Mouse (Mus musculus) hindbrain, embryonic 10.5 days (tissue): ENCODE measurements around the gene Dscam. TPM values are rescaled to one million over a fixed set of nuclear protein-coding genes. Genes with fewer than 3 reads are reported as not detected.
A peak's percentile ranks its signal among the peaks of the same experiment; 100 is the strongest.

ENCODE experiments used
- DNase-seq: peaks from one replicate; pipeline ENCODE4 v3.0.0-alpha.2; 2017; ENCODE audit warnings: low spot score
- H3K27ac ChIP-seq: fragments of 300-500 bp; sonication (generic); 2 replicates; pipeline ENCODE4 v1.5.1; 2016; ENCODE audit warnings: mild to moderate bottlenecking, moderate library complexity
- H3K27me3 ChIP-seq: fragments of 300-500 bp; sonication (generic); 2 replicates; pipeline ENCODE4 v1.6.1; 2016; ENCODE audit warnings: mild to moderate bottlenecking; ENCODE audit not compliant: poor library complexity, insufficient read depth, severe bottlenecking
- H3K36me3 ChIP-seq: fragments of 300-500 bp; sonication (generic); 2 replicates; pipeline ENCODE4 v1.6.1; 2016; ENCODE audit warnings: mild to moderate bottlenecking, moderate library complexity
- H3K4me1 ChIP-seq: fragments of 300-500 bp; sonication (generic); replicated peaks from 2 replicates; pipeline ENCODE4 v1.6.1; 2016; ENCODE audit warnings: mild to moderate bottlenecking
- H3K4me3 ChIP-seq: fragments of 300-500 bp; sonication (generic); 2 replicates; pipeline ENCODE4 v1.5.1; 2016; ENCODE audit warnings: mild to moderate bottlenecking, moderate library complexity
- H3K9me3 ChIP-seq: fragments of 300-500 bp; sonication (generic); 2 replicates; pipeline ENCODE4 v1.6.1; 2016; ENCODE audit warnings: mild to moderate bottlenecking, moderate library complexity
- WGBS: fragments of 180-500 bp; shearing (Covaris S2); methylation state at CpG from one replicate; pipeline ENCODE4 v1.1.7; 2016; 5-methylcytosine and 5-hydroxymethylcytosine counted together
- polyA plus RNA-seq: library from polyadenylated mRNA; unstranded; fragments of >200 nt; fragmentation: Nextera tagmentation; extraction: Ambion mirVana; gene quantifications from 2 replicates; pipeline ENCODE4 v1.2.1, GENCODE M21; 2016

The Dscam gene
- polyA plus RNA-seq, 1 experiment from 2014 or later, result 1.2 TPM

DNA sequence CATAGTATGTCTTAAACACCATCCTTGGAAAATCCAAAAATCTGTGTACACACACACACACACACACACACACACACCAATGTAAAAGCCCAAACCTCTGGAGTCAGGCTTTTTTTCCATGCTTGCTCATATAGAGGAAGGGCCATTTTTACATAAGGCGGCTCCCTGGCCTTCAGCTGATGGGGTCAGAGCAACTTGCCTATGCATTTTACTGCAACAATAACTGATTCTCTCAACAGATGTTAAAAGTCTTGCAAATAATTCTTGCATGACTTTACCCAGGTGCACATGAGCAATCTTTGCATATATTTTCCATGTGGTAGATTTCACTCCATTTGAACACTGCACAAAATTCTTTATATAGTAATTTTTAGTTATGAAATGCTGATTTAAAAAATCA lies 2.5 kb downstream of the Dscam start:
- H3K36me3 ChIP-seq, result no peaks in the 10 kb centered on the region
- H3K27me3 ChIP-seq, result peaks cover 81% of the 10 kb centered on the region
- no peaks in the 10 kb centered on the region for H3K9me3 ChIP-seq
- H3K27ac ChIP-seq, result no peak overlapping the region
- 74% methylated on average over 1 of the region's 1 CpGs for WGBS
- peaks cover 24% of the 10 kb centered on the region for H3K4me1 ChIP-seq
- H3K4me3 ChIP-seq, result no peak overlapping the region
- DNase-seq, result no peak

DNA sequence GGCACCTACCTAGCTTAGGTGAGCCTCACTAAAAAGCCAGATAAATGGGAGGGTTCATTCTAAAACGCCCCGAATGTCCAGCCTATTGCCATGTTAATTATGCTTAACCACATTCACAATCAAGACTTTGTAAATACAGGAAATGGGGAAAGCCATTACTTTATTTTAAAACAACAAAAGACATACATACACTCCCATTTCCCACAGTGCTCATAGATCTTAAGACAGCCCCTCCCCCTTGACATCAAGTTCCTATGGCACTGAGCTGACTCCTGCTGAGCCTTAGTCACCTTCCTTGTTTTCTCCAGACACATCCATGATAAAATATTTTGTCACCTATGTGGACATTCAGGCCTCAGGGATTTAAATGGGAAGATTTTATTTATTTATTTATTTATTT lies 4.4 kb downstream of the Dscam start:
- Histone ChIP-seq H3K36me3 (no peaks in the 10 kb centered on the region), H3K4me3 (peak overlapping the region; percentile 59), H3K27ac (0 out of 2 replicates have a peak overlapping the region, but pooled peaks have one; percentile 79), H3K4me1 (peaks cover 24% of the 10 kb centered on the region), H3K27me3 (peaks cover 62% of the 10 kb centered on the region), H3K9me3 (no peaks in the 10 kb centered on the region)
- 50% methylated on average over 2 of the region's 2 CpGs for WGBS
- no peak for DNase-seq

DNA sequence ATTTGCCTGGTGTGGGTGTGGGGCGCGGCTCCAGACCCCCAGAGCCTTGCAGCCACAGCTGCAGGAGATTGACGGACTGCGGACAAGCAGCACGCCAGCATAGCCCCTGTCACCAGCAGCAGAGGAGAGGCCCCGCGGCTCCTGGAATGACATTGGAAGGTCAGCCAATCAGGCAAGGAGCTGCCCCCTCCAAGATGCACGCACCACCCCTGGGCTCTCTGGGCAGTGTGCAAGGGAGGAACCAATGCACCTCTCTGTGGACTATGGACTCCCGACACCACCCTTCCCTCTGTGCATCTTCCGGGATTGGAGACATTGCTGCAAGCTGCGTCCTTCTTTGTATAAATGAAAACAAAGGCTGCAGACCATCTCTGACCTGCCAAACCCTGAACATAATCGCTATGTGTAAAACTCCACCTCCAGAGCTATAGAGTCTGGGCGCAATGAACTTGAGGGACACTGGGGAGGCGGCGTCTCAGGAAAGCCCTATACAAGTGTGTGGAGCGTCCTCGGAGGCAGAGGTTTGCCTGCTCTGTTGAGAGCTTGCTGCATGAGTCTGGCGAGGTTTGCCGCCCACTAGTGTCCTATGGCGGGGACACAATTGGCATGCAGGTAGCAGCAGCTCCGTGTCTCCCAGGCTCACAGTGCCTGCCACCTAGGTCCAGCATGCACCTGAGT lies 5.0 kb downstream of the Dscam start:
- peak overlapping the region; percentile 79 for H3K27ac ChIP-seq
- DNase-seq, result peak; percentile 67
- peaks cover 23% of the 10 kb centered on the region for H3K4me1 ChIP-seq
- peaks cover 56% of the 10 kb centered on the region for H3K27me3 ChIP-seq
- WGBS, result 2% methylated on average over 21 of the region's 21 CpGs
- H3K9me3 ChIP-seq, result no peaks in the 10 kb centered on the region
- peak overlapping the region; percentile 59 for H3K4me3 ChIP-seq
- H3K36me3 ChIP-seq, result no peaks in the 10 kb centered on the region

DNA sequence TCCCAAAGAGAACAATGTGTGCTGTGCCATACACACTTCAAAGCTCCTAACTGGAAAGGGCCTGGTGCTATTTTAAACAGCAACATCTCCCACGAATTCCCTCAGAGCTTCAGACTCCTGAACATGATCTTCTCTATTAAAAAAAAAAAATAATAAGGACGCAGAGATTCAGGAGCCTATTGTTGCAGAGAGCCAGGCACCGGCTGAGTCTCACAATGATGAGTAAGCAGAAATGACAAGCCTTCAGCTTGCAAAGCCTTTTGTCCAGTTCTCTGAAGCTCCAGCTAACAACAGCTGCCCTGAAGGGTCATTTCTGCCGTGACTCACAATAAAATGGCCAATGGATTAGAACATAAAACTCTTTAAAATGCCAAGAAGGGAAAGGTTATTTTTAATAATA lies 12.3 kb downstream of the Dscam start:
- WGBS, result 38% methylated on average over 4 of the region's 4 CpGs

GRCm38 (mm10) chr16:97144544-97145194 lies 25.9 kb downstream of the Dscam start:
- DNase-seq, result no peak
- no peak overlapping the region for H3K27ac ChIP-seq

More for the DNA sequence above, 12.3 kb downstream of the Dscam start:
- no peak overlapping the region for H3K27ac ChIP-seq
- no peaks in the 10 kb centered on the region for H3K9me3 ChIP-seq
- no peak overlapping the region for H3K4me3 ChIP-seq
- no peak for DNase-seq
- no peaks in the 10 kb centered on the region for H3K36me3 ChIP-seq
- no peaks in the 10 kb centered on the region for H3K4me1 ChIP-seq
- no peaks in the 10 kb centered on the region for H3K27me3 ChIP-seq

GRCm38 (mm10) chr16:97141943-97142342 lies 28.6 kb downstream of the Dscam start:
- H3K36me3 ChIP-seq, result no peaks in the 10 kb centered on the region
- no peaks in the 10 kb centered on the region for H3K27me3 ChIP-seq
- no peak overlapping the region for H3K4me3 ChIP-seq
- H3K4me1 ChIP-seq, result peaks cover 9% of the 10 kb centered on the region
- DNase-seq, result no peak
- H3K27ac ChIP-seq, result no peak overlapping the region
- H3K9me3 ChIP-seq, result no peaks in the 10 kb centered on the region
- 80% methylated on average over 1 of the region's 1 CpGs for WGBS

More at GRCm38 (mm10) chr16:97144544-97145194, 25.9 kb downstream of the Dscam start:
- Histone ChIP-seq H3K27me3 (no peaks in the 10 kb centered on the region), H3K4me3 (no peak overlapping the region), H3K9me3 (no peaks in the 10 kb centered on the region), H3K4me1 (peaks cover 9% of the 10 kb centered on the region), H3K36me3 (no peaks in the 10 kb centered on the region)
- WGBS, result 58% methylated on average over 12 of the region's 12 CpGs

DNA sequence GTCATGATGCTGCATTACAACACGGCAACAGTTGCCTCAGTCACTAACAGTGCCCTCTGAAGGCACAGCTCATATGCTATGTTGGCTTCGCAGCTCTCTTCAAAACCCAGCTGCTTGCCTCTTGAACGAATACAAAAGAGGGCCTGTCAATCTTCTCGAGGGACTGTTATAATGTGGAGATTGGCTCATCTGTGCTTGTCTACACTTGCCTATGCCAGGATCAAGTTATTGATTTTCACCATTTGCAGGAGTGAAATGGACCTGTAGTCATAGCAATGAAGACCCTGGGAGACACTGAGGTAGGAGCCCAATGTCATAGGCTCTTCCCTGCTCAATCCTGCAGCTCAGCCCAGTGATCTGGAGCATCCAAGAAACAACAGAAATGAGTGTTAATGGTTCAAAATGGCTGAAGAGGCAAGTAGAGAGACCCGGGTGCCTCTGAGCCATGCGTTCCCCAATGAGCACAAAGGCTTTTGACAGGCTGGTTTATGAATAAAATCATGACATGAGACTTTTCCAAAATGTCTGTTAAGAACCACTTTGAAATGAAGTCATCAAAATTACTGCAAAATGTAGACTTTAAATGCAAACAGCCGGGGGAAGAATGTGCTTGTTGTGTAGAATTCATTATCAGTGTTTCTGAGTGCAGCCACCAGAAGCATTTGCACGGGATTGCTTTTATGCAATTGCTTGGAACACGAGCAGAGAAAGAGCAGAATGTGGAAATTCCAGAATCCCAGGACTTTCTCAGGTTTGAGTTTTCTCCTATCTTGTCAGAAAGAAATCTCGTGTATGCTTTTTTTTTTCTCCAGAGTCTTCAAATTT lies 35.3 kb downstream of the Dscam start:
- WGBS, result 82% methylated on average over 10 of the region's 10 CpGs
- Histone ChIP-seq H3K4me1 (0 out of 2 replicates have a peak, but pooled peaks cover 6% of the 10 kb centered on the region), H3K27me3 (no peaks in the 10 kb centered on the region), H3K4me3 (no peak overlapping the region), H3K9me3 (no peaks in the 10 kb centered on the region), H3K36me3 (no peaks in the 10 kb centered on the region), H3K27ac (no peak overlapping the region)
- no peak for DNase-seq

DNA sequence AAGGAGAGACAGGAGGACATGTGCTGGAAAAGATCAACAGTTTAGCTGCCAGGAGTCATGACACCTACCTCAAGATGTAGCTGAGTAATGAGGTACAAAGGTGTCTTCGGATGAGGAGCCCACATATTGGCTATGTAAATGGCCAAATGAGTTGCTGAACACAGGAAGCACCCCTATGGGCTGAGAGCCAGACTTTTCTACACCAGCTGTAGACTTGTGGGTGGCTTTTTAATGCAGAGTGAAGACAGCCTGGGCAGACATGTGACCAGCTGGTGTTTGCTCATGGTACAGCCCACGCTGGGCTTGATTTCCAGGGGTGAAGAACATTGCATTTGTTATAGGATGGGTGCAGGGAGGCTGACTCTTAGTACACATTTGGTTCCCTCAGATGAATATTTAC lies 43.3 kb downstream of the Dscam start:
- Histone ChIP-seq H3K27ac (no peak overlapping the region), H3K4me1 (no peaks in the 10 kb centered on the region), H3K36me3 (no peaks in the 10 kb centered on the region), H3K4me3 (no peak overlapping the region), H3K27me3 (no peaks in the 10 kb centered on the region), H3K9me3 (no peaks in the 10 kb centered on the region)
- WGBS, result 74% methylated on average over 2 of the region's 2 CpGs
- DNase-seq, result no peak

GRCm38 (mm10) chr16:97110028-97110427 lies 60.5 kb downstream of the Dscam start:
- Histone ChIP-seq H3K4me1 (no peaks in the 10 kb centered on the region), H3K36me3 (no peaks in the 10 kb centered on the region), H3K27ac (no peak overlapping the region), H3K4me3 (no peak overlapping the region), H3K9me3 (no peaks in the 10 kb centered on the region), H3K27me3 (no peaks in the 10 kb centered on the region)
- 88% methylated on average over 4 of the region's 4 CpGs for WGBS
- no peak for DNase-seq

DNA sequence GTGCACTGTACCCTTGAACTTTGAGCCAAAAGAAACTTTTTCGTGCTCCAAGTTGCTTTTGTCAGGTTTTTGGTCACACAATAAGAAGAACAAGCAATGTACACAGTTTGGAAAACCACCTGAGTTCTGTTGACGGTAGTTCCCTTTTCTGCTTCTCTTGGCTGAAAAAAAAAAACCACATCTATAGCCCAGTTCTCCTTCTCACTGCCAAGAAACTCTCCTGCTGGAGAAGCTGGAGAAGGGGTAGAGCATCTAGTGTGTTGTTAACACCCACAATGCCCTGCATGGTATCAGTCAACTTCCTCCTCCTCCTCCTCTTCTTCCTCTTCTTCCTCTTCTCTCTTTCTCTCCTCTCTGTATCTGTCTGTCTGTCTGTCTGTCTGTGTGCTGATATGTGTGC lies 65.3 kb downstream of the Dscam start:
- WGBS, result 71% methylated on average over 2 of the region's 2 CpGs
- Histone ChIP-seq H3K4me1 (peaks cover 2% of the 10 kb centered on the region), H3K4me3 (no peak overlapping the region), H3K27ac (no peak overlapping the region), H3K36me3 (no peaks in the 10 kb centered on the region), H3K27me3 (no peaks in the 10 kb centered on the region), H3K9me3 (no peaks in the 10 kb centered on the region)
- no peak for DNase-seq

DNA sequence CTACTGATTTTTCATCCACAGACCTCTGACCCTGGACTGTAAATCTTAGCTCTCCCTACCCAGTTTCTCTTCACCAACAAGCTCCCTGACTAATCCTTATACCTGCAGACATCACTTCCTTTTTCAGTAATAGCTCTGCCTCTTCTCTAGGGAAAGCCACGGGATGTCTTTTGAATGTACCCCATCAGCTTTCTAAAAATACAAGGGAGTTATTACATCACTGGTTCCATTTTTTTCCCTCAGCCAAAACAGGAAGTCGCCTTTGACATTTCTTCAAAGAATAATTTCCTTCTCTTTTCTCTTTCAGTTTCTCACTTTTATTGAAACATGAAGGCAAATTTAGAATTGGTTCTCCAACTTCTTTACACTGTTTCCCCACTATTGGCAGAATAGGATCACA lies 67.5 kb downstream of the Dscam start:
- Histone ChIP-seq H3K27me3 (no peaks in the 10 kb centered on the region), H3K4me1 (peaks cover 13% of the 10 kb centered on the region), H3K36me3 (no peaks in the 10 kb centered on the region), H3K27ac (no peak overlapping the region), H3K4me3 (no peak overlapping the region), H3K9me3 (no peaks in the 10 kb centered on the region)
- no peak for DNase-seq
- 82% methylated on average over 2 of the region's 2 CpGs for WGBS

- Histone ChIP-seq H3K4me1 (peaks cover 17% of the 10 kb centered on the region), H3K36me3 (no peaks in the 10 kb centered on the region), H3K9me3 (no peaks in the 10 kb centered on the region), H3K4me3 (no peak overlapping the region), H3K27me3 (no peaks in the 10 kb centered on the region), H3K27ac (peak overlapping the region; percentile 56; the same call in 1 of the 2 replicates)
- DNase-seq, result peak; percentile 16
- 59% methylated on average over 2 of the region's 2 CpGs for WGBS
Measured at GRCm38 (mm10) chr16:97100091-97100490, 70.5 kb downstream of the Dscam start.

GRCm38 (mm10) chr16:97098508-97098907 lies 72.0 kb downstream of the Dscam start:
- H3K27me3 ChIP-seq, result no peaks in the 10 kb centered on the region
- no peaks in the 10 kb centered on the region for H3K9me3 ChIP-seq
- no peaks in the 10 kb centered on the region for H3K36me3 ChIP-seq
- peaks cover 17% of the 10 kb centered on the region for H3K4me1 ChIP-seq
- no peak overlapping the region for H3K27ac ChIP-seq
- H3K4me3 ChIP-seq, result no peak overlapping the region
- WGBS, result 66% methylated on average over 5 of the region's 5 CpGs
- peak; percentile 11 for DNase-seq
